Mouse (Mus musculus): Measurements from ENCODE around the gene Lrfn2.

- TF ChIP-seq GATA1 (IDR thresholded peaks at IDR 0.05; ENCODE audit: low read length): no peak
- no peak for TF ChIP-seq TAL1 (IDR thresholded peaks at IDR 0.05; ENCODE audit: low read length)
Observed at GRCm38 (mm10) chr17:48995256-48995993, 63.2 kb downstream of the Lrfn2 start.
